Mouse (Mus musculus): ENCODE results near the gene Mcl1. TPM values are rescaled to one million over a fixed set of nuclear protein-coding genes. Genes with fewer than 3 reads are reported as not detected.
"Not testable (repeated sequence)": the region's sequence is repeated elsewhere in the genome, so short reads cannot be mapped to it uniquely, and the experiment has no call there.

Mcl1 gene
- 43.6 and 45.4 TPM in 2 replicates for polyA plus RNA-seq (2012; rRNA removed)

GRCm38 (mm10) chr3:95658236-95658867 lies at the start of gene Mcl1:
Gene Mcl1, plus strand, starts transcription at chr3:95658788.
- DNase-seq = peak; percentile 95
- Histone ChIP-seq H3K4me3 (replicated peaks; ENCODE audit: insufficient read depth, low read depth, low read length) (peak within 1 kb of the TSS; percentile 67), H3K4me1 (ENCODE audit: control insufficient read depth, insufficient read depth, low read length) (peaks cover 9% of the 10 kb centered on the region), H3K27me3 (ENCODE audit: control insufficient read depth, insufficient read depth, low read length) (no peaks in the 10 kb centered on the region), H3K27ac (ENCODE audit: insufficient read depth, low read length) (peak within 1 kb of the TSS; percentile 89)
- WGBS = under 1% methylated on average over 43 of the region's 43 CpGs
- peak; percentile 99 for TF ChIP-seq POLR2A (IDR thresholded peaks at IDR 0.05; ENCODE audit: borderline replicate concordance, insufficient read depth, low read length)
- TF ChIP-seq CTCF (IDR thresholded peaks at IDR 0.05; ENCODE audit: borderline replicate concordance, insufficient read depth, low read depth, low read length) = no peak

GRCm38 (mm10) chr3:95609195-95609594 lies 49.4 kb upstream of the Mcl1 start:
- DNase-seq = no peak
- 70% methylated on average over 3 of the region's 3 CpGs for WGBS
- H3K4me3 ChIP-seq (replicated peaks; ENCODE audit: insufficient read depth, low read depth, low read length) = no peak overlapping the region
- no peak overlapping the region for H3K27ac ChIP-seq (ENCODE audit: insufficient read depth, low read length)
- H3K27me3 ChIP-seq (ENCODE audit: control insufficient read depth, insufficient read depth, low read length) = no peaks in the 10 kb centered on the region
- TF ChIP-seq POLR2A (IDR thresholded peaks at IDR 0.05; ENCODE audit: borderline replicate concordance, insufficient read depth, low read length) (no peak), CTCF (IDR thresholded peaks at IDR 0.05; ENCODE audit: borderline replicate concordance, insufficient read depth, low read depth, low read length) (no peak)
- no peaks in the 10 kb centered on the region for H3K4me1 ChIP-seq (ENCODE audit: control insufficient read depth, insufficient read depth, low read length)

- TF ChIP-seq POLR2A (IDR thresholded peaks at IDR 0.05; ENCODE audit: borderline replicate concordance, insufficient read depth, low read length) = no peak
- no peak overlapping the region for H3K4me3 ChIP-seq (replicated peaks; ENCODE audit: insufficient read depth, low read depth, low read length)
- H3K4me1 ChIP-seq (ENCODE audit: control insufficient read depth, insufficient read depth, low read length) = no peaks in the 10 kb centered on the region
- WGBS = 100% methylated on average over 1 of the region's 1 CpGs
- no peak overlapping the region for H3K27ac ChIP-seq (ENCODE audit: insufficient read depth, low read length)
- H3K27me3 ChIP-seq (ENCODE audit: control insufficient read depth, insufficient read depth, low read length) = no peaks in the 10 kb centered on the region
- no peak for DNase-seq
Observed at GRCm38 (mm10) chr3:95613996-95614395, 44.6 kb upstream of the Mcl1 start.

- 88% methylated on average over 1 of the region's 1 CpGs for WGBS
- DNase-seq = no peak
- H3K27ac ChIP-seq (ENCODE audit: insufficient read depth, low read length) = no peak overlapping the region
- no peaks in the 10 kb centered on the region for H3K27me3 ChIP-seq (ENCODE audit: control insufficient read depth, insufficient read depth, low read length)
- TF ChIP-seq CTCF (IDR thresholded peaks at IDR 0.05; ENCODE audit: borderline replicate concordance, insufficient read depth, low read depth, low read length) (no peak), POLR2A (IDR thresholded peaks at IDR 0.05; ENCODE audit: borderline replicate concordance, insufficient read depth, low read length) (no peak)
- H3K4me1 ChIP-seq (ENCODE audit: control insufficient read depth, insufficient read depth, low read length) = no peaks in the 10 kb centered on the region
- H3K4me3 ChIP-seq (replicated peaks; ENCODE audit: insufficient read depth, low read depth, low read length) = no peak overlapping the region
Observed at GRCm38 (mm10) chr3:95618511-95618910, 40.1 kb upstream of the Mcl1 start.

GRCm38 (mm10) chr3:95621241-95621640 lies 37.3 kb upstream of the Mcl1 start:
- TF ChIP-seq POLR2A (IDR thresholded peaks at IDR 0.05; ENCODE audit: borderline replicate concordance, insufficient read depth, low read length) (no peak), CTCF (IDR thresholded peaks at IDR 0.05; ENCODE audit: borderline replicate concordance, insufficient read depth, low read depth, low read length) (no peak)
- Histone ChIP-seq H3K4me3 (replicated peaks; ENCODE audit: insufficient read depth, low read depth, low read length) (no peak overlapping the region), H3K27ac (ENCODE audit: insufficient read depth, low read length) (no peak overlapping the region), H3K27me3 (ENCODE audit: control insufficient read depth, insufficient read depth, low read length) (no peaks in the 10 kb centered on the region), H3K4me1 (ENCODE audit: control insufficient read depth, insufficient read depth, low read length) (no peaks in the 10 kb centered on the region; the same call in 1 of the 2 replicates)
- 65% methylated on average over 1 of the region's 1 CpGs for WGBS
- no peak for DNase-seq

GRCm38 (mm10) chr3:95622421-95622820 lies 36.2 kb upstream of the Mcl1 start:
- not testable (repeated sequence) for H3K27me3 ChIP-seq (ENCODE audit: control insufficient read depth, insufficient read depth, low read length); H3K4me1 ChIP-seq (ENCODE audit: control insufficient read depth, insufficient read depth, low read length); H3K27ac ChIP-seq (ENCODE audit: insufficient read depth, low read length); H3K4me3 ChIP-seq (replicated peaks; ENCODE audit: insufficient read depth, low read depth, low read length); DNase-seq
- WGBS = 94% methylated on average over 20 of the region's 20 CpGs

- no peak overlapping the region for H3K4me3 ChIP-seq (replicated peaks; ENCODE audit: insufficient read depth, low read depth, low read length)
- H3K27ac ChIP-seq (ENCODE audit: insufficient read depth, low read length) = no peak overlapping the region
- WGBS = 54% methylated on average over 2 of the region's 2 CpGs
- H3K4me1 ChIP-seq (ENCODE audit: control insufficient read depth, insufficient read depth, low read length) = peaks cover 16% of the 10 kb centered on the region
- no peaks in the 10 kb centered on the region for H3K27me3 ChIP-seq (ENCODE audit: control insufficient read depth, insufficient read depth, low read length)
- TF ChIP-seq POLR2A (IDR thresholded peaks at IDR 0.05; ENCODE audit: borderline replicate concordance, insufficient read depth, low read length) = no peak
- no peak for TF ChIP-seq CTCF (IDR thresholded peaks at IDR 0.05; ENCODE audit: borderline replicate concordance, insufficient read depth, low read depth, low read length)
- DNase-seq = no peak
Observed at GRCm38 (mm10) chr3:95623551-95623950, 35.0 kb upstream of the Mcl1 start.

GRCm38 (mm10) chr3:95623991-95624515 lies 34.5 kb upstream of the Mcl1 start:
- not testable (repeated sequence) for H3K27ac ChIP-seq (ENCODE audit: insufficient read depth, low read length); H3K4me3 ChIP-seq (replicated peaks; ENCODE audit: insufficient read depth, low read depth, low read length); DNase-seq; H3K27me3 ChIP-seq (ENCODE audit: control insufficient read depth, insufficient read depth, low read length)
- peaks cover 20% of the 10 kb centered on the region for H3K4me1 ChIP-seq (ENCODE audit: control insufficient read depth, insufficient read depth, low read length)
- WGBS = 70% methylated on average over 5 of the region's 5 CpGs
